Mouse (Mus musculus) retina, embryonic 14.5 days (tissue): ENCODE results near the gene Olfr986.

Source experiments
- DNase-seq: peaks from one replicate; pipeline ENCODE4 v3.0.0-alpha.2; 2015; ENCODE audit warnings: low spot score

The Olfr986 gene

GRCm38 (mm10) chr9:40234233-40235072 is 53.7 kb downstream of the Olfr986 start:
- no peak for DNase-seq

- DNase-seq, result no peak
Measured at GRCm38 (mm10) chr9:40235220-40235619, 54.5 kb downstream of the Olfr986 start.
